Mouse (Mus musculus) lung, embryonic 14.5 days (tissue): Measurements from ENCODE around the gene Timp4. TPM values are rescaled to one million over a fixed set of nuclear protein-coding genes. Genes with fewer than 3 reads are reported as not detected.

Experiments used
- ATAC-seq: fragments of 200-750 bp; cut with Nextera tagmentation; 2 replicates; pipeline ENCODE4 v1.8.0; 2017; ENCODE audit warnings: mild to moderate bottlenecking, moderate TSS enrichment, moderate library complexity; ENCODE audit not compliant: insufficient read depth
- DNase-seq: peaks from one replicate; pipeline ENCODE4 v3.0.0-alpha.2; 2015
- H3K27ac ChIP-seq: fragments of 300-500 bp; sonication (generic); 2 replicates; pipeline ENCODE4 v1.5.1; 2014; ENCODE audit warnings: low read depth, mild to moderate bottlenecking, moderate library complexity
- H3K27me3 ChIP-seq: fragments of 300-500 bp; sonication (generic); 2 replicates; pipeline ENCODE4 v1.6.1; 2014; ENCODE audit warnings: low read length, control low read depth; ENCODE audit not compliant: insufficient read depth
- H3K36me3 ChIP-seq: fragments of 300-500 bp; sonication (generic); 2 replicates; pipeline ENCODE4 v1.6.1; 2014; ENCODE audit warnings: control low read depth; ENCODE audit not compliant: insufficient read depth
- H3K4me1 ChIP-seq: fragments of 300-500 bp; sonication (generic); 2 replicates; pipeline ENCODE4 v1.6.1; 2014; ENCODE audit warnings: antibody characterized with exemption, control low read depth; ENCODE audit not compliant: insufficient read depth
- H3K4me2 ChIP-seq: fragments of 300-500 bp; sonication (generic); 2 replicates; pipeline ENCODE4 v1.6.1; 2014; ENCODE audit warnings: mild to moderate bottlenecking
- H3K4me3 ChIP-seq: fragments of 300-500 bp; sonication (generic); 2 replicates; pipeline ENCODE4 v1.5.1; 2014; ENCODE audit warnings: low read depth, low read length
- H3K9ac ChIP-seq: fragments of 300-500 bp; sonication (generic); 2 replicates; pipeline ENCODE4 v1.6.1; 2014
- H3K9me3 ChIP-seq: fragments of 300-500 bp; sonication (generic); 2 replicates; pipeline ENCODE4 v1.6.1; 2016; ENCODE audit warnings: low read depth, low read length, control low read depth
- CTCF ChIP-seq: IDR thresholded peaks from 2 replicates; pipeline ENCODE4 v1.5.1; 2016; ENCODE audit warnings: antibody characterized with exemption, low read depth
- whole genome bisulfite sequencing: fragments of 180-500 bp; shearing (Covaris S2); extraction: QIAGEN DNeasy Blood & Tissue Kit; methylation state at CpG from one replicate; pipeline ENCODE4 v1.1.7; 2014; 5-methylcytosine and 5-hydroxymethylcytosine counted together
- polyA plus RNA-seq: library from polyadenylated mRNA; unstranded; fragments of >200 nt; fragmentation: Nextera tagmentation; extraction: Ambion mirVana; gene quantifications from 2 replicates; pipeline ENCODE4 v1.2.1, GENCODE M21; 2014

The Timp4 gene
- polyA plus RNA-seq, 1 experiment from 2014 or later: 1.1 TPM

- Histone ChIP-seq H3K27ac (no peak overlapping the region), H3K4me1 (no peaks in the 10 kb centered on the region), H3K9me3 (no peaks in the 10 kb centered on the region), H3K4me2 (no peak overlapping the region), H3K27me3 (no peaks in the 10 kb centered on the region), H3K4me3 (no peak overlapping the region), H3K9ac (no peak overlapping the region), H3K36me3 (no peaks in the 10 kb centered on the region)
- DNase-seq (no peak), ATAC-seq (no peak)
- WGBS: 76% methylated on average over 8 of the region's 8 CpGs
- TF ChIP-seq CTCF: no peak
These were observed 30.8 kb downstream of the Timp4 start for GRCm38 (mm10) chr6:115221215-115221641.

- no peaks in the 10 kb centered on the region for H3K36me3 ChIP-seq
- peak overlapping the region; percentile 59; the same call in 1 of the 2 replicates for H3K27ac ChIP-seq
- H3K9me3 ChIP-seq: no peaks in the 10 kb centered on the region
- no peak overlapping the region for H3K9ac ChIP-seq
- no peaks in the 10 kb centered on the region for H3K27me3 ChIP-seq
- no peak for TF ChIP-seq CTCF
- no peak overlapping the region for H3K4me3 ChIP-seq
- ATAC-seq (peak; percentile 56; the same call in 1 of the 2 replicates), DNase-seq (peak; percentile 58)
- WGBS: 35% methylated on average over 5 of the region's 5 CpGs
- H3K4me1 ChIP-seq: no peaks in the 10 kb centered on the region
- no peak overlapping the region for H3K4me2 ChIP-seq
These were observed 38.9 kb downstream of the Timp4 start for GRCm38 (mm10) chr6:115213129-115213528.

GRCm38 (mm10) chr6:115212132-115212903 lies 39.7 kb downstream of the Timp4 start:
- peak; percentile 63; the same call in 1 of the 2 replicates for ATAC-seq
- Histone ChIP-seq H3K27ac (peak overlapping the region; percentile 59), H3K4me1 (no peaks in the 10 kb centered on the region), H3K9me3 (no peaks in the 10 kb centered on the region), H3K4me3 (no peak overlapping the region), H3K36me3 (no peaks in the 10 kb centered on the region), H3K4me2 (no peak overlapping the region), H3K27me3 (no peaks in the 10 kb centered on the region), H3K9ac (no peak overlapping the region)
- no peak for TF ChIP-seq CTCF
- peak; percentile 83 for DNase-seq
- 38% methylated on average over 5 of the region's 5 CpGs for WGBS

- no peaks in the 10 kb centered on the region for H3K36me3 ChIP-seq
- no peak overlapping the region for H3K4me2 ChIP-seq
- no peak overlapping the region for H3K4me3 ChIP-seq
- no peaks in the 10 kb centered on the region for H3K27me3 ChIP-seq
- DNase-seq (peak; percentile 74), ATAC-seq (peak; percentile 52; the same call in 1 of the 2 replicates)
- TF ChIP-seq CTCF: no peak
- H3K27ac ChIP-seq: no peak overlapping the region
- H3K9ac ChIP-seq: no peak overlapping the region
- 44% methylated on average over 3 of the region's 3 CpGs for WGBS
- H3K9me3 ChIP-seq: no peaks in the 10 kb centered on the region
- H3K4me1 ChIP-seq: no peaks in the 10 kb centered on the region
These were observed 41.2 kb downstream of the Timp4 start for GRCm38 (mm10) chr6:115210820-115211219.

- no peaks in the 10 kb centered on the region for H3K27me3 ChIP-seq
- no peaks in the 10 kb centered on the region for H3K36me3 ChIP-seq
- no peak for TF ChIP-seq CTCF
- no peak overlapping the region for H3K4me2 ChIP-seq
- H3K4me1 ChIP-seq: no peaks in the 10 kb centered on the region
- no peak for DNase-seq
- no peaks in the 10 kb centered on the region for H3K9me3 ChIP-seq
- no peak overlapping the region for H3K9ac ChIP-seq
- no peak overlapping the region for H3K27ac ChIP-seq
- no peak overlapping the region for H3K4me3 ChIP-seq
- no peak for ATAC-seq
- WGBS: 44% methylated on average over 2 of the region's 2 CpGs
These were observed 41.8 kb downstream of the Timp4 start for GRCm38 (mm10) chr6:115210187-115210586.

GRCm38 (mm10) chr6:115203029-115203428 lies 49.0 kb downstream of the Timp4 start:
- no peak for ATAC-seq
- 60% methylated on average over 3 of the region's 3 CpGs for WGBS

GRCm38 (mm10) chr6:115200753-115201152 lies 51.3 kb downstream of the Timp4 start:
- Histone ChIP-seq H3K4me3 (no peak overlapping the region), H3K9me3 (no peaks in the 10 kb centered on the region), H3K36me3 (no peaks in the 10 kb centered on the region), H3K27ac (no peak overlapping the region), H3K9ac (no peak overlapping the region), H3K4me2 (no peak overlapping the region), H3K27me3 (no peaks in the 10 kb centered on the region), H3K4me1 (no peaks in the 10 kb centered on the region)
- ATAC-seq (no peak), DNase-seq (no peak)
- 44% methylated on average over 3 of the region's 3 CpGs for WGBS
- TF ChIP-seq CTCF: no peak

More at GRCm38 (mm10) chr6:115203029-115203428, 49.0 kb downstream of the Timp4 start:
- no peak overlapping the region for H3K27ac ChIP-seq
- DNase-seq: peak; percentile 31
- no peaks in the 10 kb centered on the region for H3K9me3 ChIP-seq
- no peak overlapping the region for H3K4me2 ChIP-seq
- H3K4me1 ChIP-seq: no peaks in the 10 kb centered on the region
- no peaks in the 10 kb centered on the region for H3K27me3 ChIP-seq
- no peak overlapping the region for H3K4me3 ChIP-seq
- no peak overlapping the region for H3K9ac ChIP-seq
- H3K36me3 ChIP-seq: no peaks in the 10 kb centered on the region
- 0 out of 2 replicates have a peak, but pooled peaks have one; percentile 28 for TF ChIP-seq CTCF

Other genes starting within 250 kb of the Timp4 start
- gene Tamm41, start 214.3 kb downstream of the Timp4 start, polyA plus RNA-seq: 76.2 and 76.7 TPM in 2 replicates
- gene Syn2, start 117.3 kb downstream of the Timp4 start, polyA plus RNA-seq: 0.72 and 1.7 TPM in 2 replicates
- gene Gm17482, start 24.9 kb downstream of the Timp4 start, polyA plus RNA-seq: not detected in 2 replicates
- gene Pparg, start 108.7 kb upstream of the Timp4 start, polyA plus RNA-seq: 2.2 and 2.5 TPM in 2 replicates